Mouse (Mus musculus): Measurements from ENCODE around the gene Slc25a30. TPM values are rescaled to one million over a fixed set of nuclear protein-coding genes. Genes with fewer than 3 reads are reported as not detected.
"Not testable (repeated sequence)": the region's sequence is repeated elsewhere in the genome, so short reads cannot be mapped to it uniquely, and the experiment has no call there.

Gene Slc25a30
- polyA plus RNA-seq, 2 experiments = 2.0 to 3.8 TPM

GRCm38 (mm10) chr14:75833546-75834250 lies 46.9 kb upstream of the Slc25a30 start:
- peak overlapping the region; percentile 89 for H3K9ac ChIP-seq (replicated peaks)
- H3K27ac ChIP-seq = peak overlapping the region; percentile 97
- TF ChIP-seq CTCF (IDR thresholded peaks at IDR 0.05; ENCODE audit: low read depth) (no peak), EP300 (IDR thresholded peaks at IDR 0.05; ENCODE audit: low read depth) (no peak)
- peak overlapping the region; percentile 75 to 84 for H3K4me3 ChIP-seq (ENCODE audit: insufficient read depth in 1 of 2, low read depth in 2 of 2, low read length in 2 of 2)
- H3K36me3 ChIP-seq (replicated peaks; ENCODE audit: control insufficient read depth, insufficient read depth, low read depth) = no peaks in the 10 kb centered on the region
- peaks cover 63 to 64% of the 10 kb centered on the region in 2 experiments for H3K4me1 ChIP-seq (replicated peaks; ENCODE audit: control insufficient read depth in 2 of 2, insufficient read depth in 2 of 2, low read length in 1 of 2)
- no peaks in the 10 kb centered on the region for H3K9me3 ChIP-seq (ENCODE audit: control insufficient read depth, low read length)
- DNase-seq (ENCODE audit: low read depth in 3 of 3, low spot score in 3 of 3) = no peak
- H3K4me2 ChIP-seq (ENCODE audit: low read depth) = peak overlapping the region; percentile 99
- H3K27me3 ChIP-seq (ENCODE audit: control insufficient read depth, insufficient read depth, low read length) = no peaks in the 10 kb centered on the region
- 3% methylated on average over 12 of the region's 12 CpGs for WGBS (ENCODE audit: insufficient replicate concordance)
- peak; percentile 14; the same call in 1 of the 2 replicates for ATAC-seq (ENCODE audit: insufficient read depth)

- ATAC-seq (ENCODE audit: insufficient read depth) = no peak
- Histone ChIP-seq H3K27me3 (ENCODE audit: control insufficient read depth, insufficient read depth, low read length) (peaks cover 5% of the 10 kb centered on the region; the same call in 1 of the 2 replicates), H3K9me3 (ENCODE audit: control insufficient read depth, low read length) (no peaks in the 10 kb centered on the region), H3K27ac (peak overlapping the region; percentile 97), H3K36me3 (replicated peaks; ENCODE audit: control insufficient read depth, insufficient read depth, low read depth) (no peaks in the 10 kb centered on the region), H3K9ac (replicated peaks) (peak overlapping the region; percentile 89), H3K4me1 (replicated peaks; ENCODE audit: control insufficient read depth in 2 of 2, insufficient read depth in 2 of 2, low read length in 1 of 2) (peaks cover 64 to 65% of the 10 kb centered on the region in 2 experiments), H3K4me3 (ENCODE audit: insufficient read depth in 1 of 2, low read depth in 2 of 2, low read length in 2 of 2) (peak overlapping the region in 1 of 2 experiments; percentile 75; a peak in 2 of 4 replicates), H3K4me2 (ENCODE audit: low read depth) (peak overlapping the region; percentile 99)
- 41% methylated on average over 4 of the region's 4 CpGs for WGBS (ENCODE audit: insufficient replicate concordance)
- DNase-seq (ENCODE audit: low read depth in 3 of 3, low spot score in 3 of 3) = no peak
- no peak for TF ChIP-seq EP300 (IDR thresholded peaks at IDR 0.05; ENCODE audit: low read depth)
- TF ChIP-seq CTCF (IDR thresholded peaks at IDR 0.05; ENCODE audit: low read depth) = no peak
Measured at GRCm38 (mm10) chr14:75832982-75833381, 46.1 kb upstream of the Slc25a30 start.

- ATAC-seq (ENCODE audit: insufficient read depth) = no peak
- H3K4me3 ChIP-seq (ENCODE audit: insufficient read depth in 1 of 2, low read depth in 2 of 2, low read length in 2 of 2) = no peak overlapping the region
- TF ChIP-seq EP300 (IDR thresholded peaks at IDR 0.05; ENCODE audit: low read depth) = no peak
- no peak for TF ChIP-seq CTCF (IDR thresholded peaks at IDR 0.05; ENCODE audit: low read depth)
- H3K4me2 ChIP-seq (ENCODE audit: low read depth) = no peak overlapping the region; the same call in 1 of the 2 replicates
- H3K27ac ChIP-seq = peak overlapping the region; percentile 54
- DNase-seq (ENCODE audit: low read depth in 3 of 3, low spot score in 3 of 3) = no peak
- peaks cover 54 to 56% of the 10 kb centered on the region in 2 experiments for H3K4me1 ChIP-seq (replicated peaks; ENCODE audit: control insufficient read depth in 2 of 2, insufficient read depth in 2 of 2, low read length in 1 of 2)
- no peaks in the 10 kb centered on the region for H3K9me3 ChIP-seq (ENCODE audit: control insufficient read depth, low read length)
- WGBS (ENCODE audit: insufficient replicate concordance) = 32% methylated on average over 2 of the region's 2 CpGs
- peaks cover 9% of the 10 kb centered on the region; the same call in 1 of the 2 replicates for H3K27me3 ChIP-seq (ENCODE audit: control insufficient read depth, insufficient read depth, low read length)
- H3K36me3 ChIP-seq (replicated peaks; ENCODE audit: control insufficient read depth, insufficient read depth, low read depth) = no peaks in the 10 kb centered on the region
- no peak overlapping the region; the same call in 1 of the 2 replicates for H3K9ac ChIP-seq (replicated peaks)
Measured at GRCm38 (mm10) chr14:75832031-75832430, 45.2 kb upstream of the Slc25a30 start.

GRCm38 (mm10) chr14:75829817-75830216 lies 43.0 kb upstream of the Slc25a30 start:
- not testable (repeated sequence) for ATAC-seq (ENCODE audit: insufficient read depth); H3K9ac ChIP-seq (replicated peaks); H3K27me3 ChIP-seq (ENCODE audit: control insufficient read depth, insufficient read depth, low read length); DNase-seq (ENCODE audit: low read depth in 3 of 3, low spot score in 3 of 3); H3K36me3 ChIP-seq (replicated peaks; ENCODE audit: control insufficient read depth, insufficient read depth, low read depth); H3K9me3 ChIP-seq (ENCODE audit: control insufficient read depth, low read length); H3K4me3 ChIP-seq (ENCODE audit: insufficient read depth in 1 of 2, low read depth in 2 of 2, low read length in 2 of 2); H3K27ac ChIP-seq
- WGBS (ENCODE audit: insufficient replicate concordance) = 57% methylated on average over 14 of the region's 14 CpGs
- Histone ChIP-seq H3K4me2 (ENCODE audit: low read depth) (peak overlapping the region; percentile 65), H3K4me1 (replicated peaks; ENCODE audit: control insufficient read depth in 2 of 2, insufficient read depth in 2 of 2, low read length in 1 of 2) (peaks cover 37 to 42% of the 10 kb centered on the region in 2 experiments)

Data from liver, embryonic 14.5 days (tissue).